Mouse (Mus musculus) fat pad, adult 2 months (tissue): ENCODE data around the gene Tmem87b.
A peak's percentile ranks its signal among the peaks of the same experiment; 100 is the strongest.

Experiments
- DNase-seq: peaks from one replicate; pipeline ENCODE4 v3.0.0-alpha.2; 2011; ENCODE audit warnings: low read depth, low spot score; ENCODE audit errors: extremely low read depth

Tmem87b gene

GRCm38 (mm10) chr2:128818956-128819643 is 1.2 kb downstream of the Tmem87b start:
- peak; percentile 43 for DNase-seq

- DNase-seq = no peak
These were observed 2.7 kb downstream of the Tmem87b start for GRCm38 (mm10) chr2:128820631-128821030.

GRCm38 (mm10) chr2:128823893-128824292 is 6.0 kb downstream of the Tmem87b start:
- DNase-seq = no peak

GRCm38 (mm10) chr2:128827787-128828186 is 9.9 kb downstream of the Tmem87b start:
- no peak for DNase-seq

DNA sequence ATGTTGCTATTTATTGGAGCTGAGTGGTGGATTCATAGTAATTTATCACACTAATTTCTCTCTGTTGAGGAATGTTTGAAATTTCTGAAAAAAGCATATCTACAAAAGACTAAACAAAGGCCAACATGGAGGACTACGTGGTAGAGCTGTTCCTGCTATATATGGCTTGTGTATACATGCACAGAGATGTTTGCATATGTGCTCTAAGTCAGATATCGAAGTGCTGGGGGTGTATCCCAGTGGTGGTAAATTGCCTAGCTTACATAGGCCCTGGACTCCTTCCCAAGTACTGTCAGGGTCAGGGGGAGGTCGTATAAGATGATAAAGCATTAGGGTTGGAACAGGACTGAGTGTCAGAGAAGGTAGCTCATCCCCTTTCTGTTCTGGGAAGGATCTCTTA is 14.7 kb downstream of the Tmem87b start:
- DNase-seq = no peak

DNA sequence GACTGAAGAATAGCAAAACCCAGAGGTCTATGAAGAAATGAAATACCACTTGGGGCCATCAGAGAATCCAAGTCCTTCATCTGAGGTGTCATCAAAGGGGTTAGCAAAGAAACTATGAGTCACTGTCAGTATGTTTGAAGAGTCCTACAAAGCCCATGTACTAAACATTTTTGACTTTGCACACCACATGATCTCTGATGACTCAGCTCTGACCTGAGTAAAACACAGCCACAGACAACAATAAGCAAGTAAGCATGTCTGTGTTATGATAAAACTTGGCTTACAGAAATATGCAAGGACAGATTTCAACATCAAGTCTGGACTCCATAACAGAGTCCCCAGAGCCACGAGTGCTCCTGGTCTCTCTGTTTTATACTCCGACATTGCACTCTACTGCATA is 15.1 kb downstream of the Tmem87b start:
- DNase-seq = no peak

DNA sequence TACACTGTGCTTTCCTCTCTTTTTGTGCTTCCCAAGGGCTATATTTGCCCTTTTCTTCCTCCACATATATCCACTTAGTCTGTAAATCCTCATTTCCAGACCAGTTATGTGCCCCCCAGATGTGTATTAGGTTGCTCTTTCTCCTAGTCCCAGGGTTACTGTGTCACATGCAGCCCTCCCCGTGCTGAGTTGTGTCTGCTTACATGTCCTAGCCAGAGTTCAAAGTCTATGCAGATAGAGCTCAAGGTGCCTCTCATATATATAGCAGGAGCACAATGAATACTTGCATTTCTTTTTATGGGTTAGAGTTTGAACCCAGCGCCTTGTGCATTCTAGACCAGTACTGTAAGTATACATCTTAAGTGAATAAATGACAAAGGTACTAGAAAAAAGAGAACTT is 15.5 kb downstream of the Tmem87b start:
- no peak for DNase-seq

GRCm38 (mm10) chr2:128837531-128837930 is 19.6 kb downstream of the Tmem87b start:
- DNase-seq = no peak

DNA sequence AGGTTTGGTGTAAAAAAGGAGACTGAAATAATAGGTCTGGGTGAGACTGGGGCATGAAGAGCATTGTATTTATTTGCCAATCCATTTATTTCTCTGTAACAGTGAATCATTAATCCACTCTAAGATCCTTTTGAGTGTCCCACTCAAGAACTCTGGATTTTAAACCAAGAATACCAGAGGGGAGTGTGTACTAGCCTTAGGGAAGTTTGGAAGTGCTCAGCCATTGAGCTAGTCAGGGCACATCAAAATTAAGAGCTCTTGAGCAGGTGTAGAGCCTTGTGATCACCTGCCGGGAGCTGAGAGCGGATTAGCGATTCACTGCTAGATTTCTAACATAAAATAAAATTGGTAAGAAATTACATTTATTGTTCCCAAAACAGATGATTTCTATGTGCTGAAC is 20.7 kb downstream of the Tmem87b start:
- DNase-seq = no peak

DNA sequence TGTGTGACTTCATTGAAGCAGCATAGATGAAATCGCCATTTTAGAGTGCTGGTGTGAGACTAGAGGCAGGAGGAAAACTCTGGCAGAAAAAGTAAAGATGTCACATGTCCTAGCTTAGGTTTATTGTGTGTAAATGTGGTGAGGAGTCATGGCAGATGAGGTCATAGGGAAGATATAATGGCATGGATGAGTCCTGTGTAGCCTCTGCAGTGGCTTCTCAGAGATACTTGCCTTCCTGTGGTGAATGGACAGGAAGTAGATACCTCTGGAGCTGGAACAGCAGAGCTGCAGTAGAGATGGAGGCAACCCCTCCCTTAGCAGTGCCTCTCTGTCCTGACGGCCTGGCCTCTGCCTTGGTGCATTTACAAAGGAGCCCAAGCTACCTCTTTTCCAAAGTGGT is 21.6 kb downstream of the Tmem87b start:
- DNase-seq = no peak

GRCm38 (mm10) chr2:128842437-128842836 is 24.5 kb downstream of the Tmem87b start:
- no peak for DNase-seq

DNA sequence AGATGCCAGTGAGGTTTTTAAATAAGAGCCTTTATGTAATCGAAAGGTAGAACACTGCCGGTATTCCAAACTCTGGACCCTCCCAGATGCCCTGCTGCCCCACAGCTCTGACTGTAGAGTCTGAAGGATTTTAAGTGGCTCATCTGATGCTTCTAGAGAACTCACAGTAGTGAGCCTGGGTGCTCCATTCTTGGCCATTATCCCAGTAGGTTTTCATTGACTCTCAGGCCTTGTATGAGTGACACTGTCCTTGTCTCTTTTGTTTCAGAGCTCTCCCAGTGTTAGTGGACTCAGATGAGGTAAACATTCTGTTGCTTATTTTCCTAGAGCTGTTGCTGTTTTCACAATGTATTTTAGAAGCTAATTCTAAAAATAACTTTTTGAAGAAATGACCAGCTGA is 32.1 kb downstream of the Tmem87b start:
- DNase-seq = no peak

- no peak for DNase-seq
These were observed 38.8 kb downstream of the Tmem87b start for GRCm38 (mm10) chr2:128856673-128857072.

DNA sequence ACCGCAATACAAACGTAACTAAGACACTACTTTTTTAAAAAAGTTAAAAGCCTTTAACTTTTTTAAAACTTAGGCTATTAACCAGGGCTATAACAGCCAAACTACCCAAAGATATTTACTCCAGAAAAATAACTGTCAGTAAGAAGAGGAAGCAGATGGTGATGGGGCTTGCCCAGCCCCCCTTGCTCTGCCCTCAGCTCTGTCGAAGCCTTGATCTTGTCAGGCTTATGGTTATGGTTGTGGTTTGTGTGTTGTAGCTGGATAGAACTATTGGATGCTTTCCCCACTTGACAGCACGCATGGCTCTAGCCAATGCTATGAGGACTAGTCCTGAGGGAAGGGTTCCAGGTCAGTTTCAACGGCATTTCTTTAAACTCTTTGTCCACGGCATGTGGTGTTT is 41.0 kb downstream of the Tmem87b start:
- no peak for DNase-seq

GRCm38 (mm10) chr2:128859861-128860260 is 41.9 kb downstream of the Tmem87b start:
- no peak for DNase-seq

DNA sequence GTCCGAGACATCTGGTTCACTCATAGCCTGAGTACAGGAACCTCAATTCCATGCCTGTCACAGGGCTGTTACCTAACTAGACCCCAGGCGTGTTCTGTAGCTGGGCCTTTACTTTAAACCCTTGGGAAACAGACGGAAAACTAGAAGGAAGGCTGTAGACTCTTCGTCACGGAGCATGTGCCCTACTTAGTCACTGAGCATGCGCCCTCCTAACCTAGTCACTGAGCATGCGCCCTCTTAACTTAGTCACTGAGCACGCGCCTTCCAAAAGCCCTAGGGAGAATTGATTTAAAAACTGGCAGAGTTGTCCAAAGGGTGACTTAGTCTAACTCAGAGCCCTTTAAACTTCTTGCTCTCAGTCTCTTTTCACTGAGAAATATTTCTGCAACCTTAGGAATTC is 44.7 kb downstream of the Tmem87b start, which contains the start of gene Fbln7:
Gene Fbln7, plus strand, starts transcription at position 346 of the 400 bp plus-strand sequence.
- no peak for DNase-seq

- no peak for DNase-seq
These were observed 45.9 kb downstream of the Tmem87b start for GRCm38 (mm10) chr2:128863777-128864331.

GRCm38 (mm10) chr2:128865061-128865460 is 47.1 kb downstream of the Tmem87b start:
- DNase-seq = no peak

DNA sequence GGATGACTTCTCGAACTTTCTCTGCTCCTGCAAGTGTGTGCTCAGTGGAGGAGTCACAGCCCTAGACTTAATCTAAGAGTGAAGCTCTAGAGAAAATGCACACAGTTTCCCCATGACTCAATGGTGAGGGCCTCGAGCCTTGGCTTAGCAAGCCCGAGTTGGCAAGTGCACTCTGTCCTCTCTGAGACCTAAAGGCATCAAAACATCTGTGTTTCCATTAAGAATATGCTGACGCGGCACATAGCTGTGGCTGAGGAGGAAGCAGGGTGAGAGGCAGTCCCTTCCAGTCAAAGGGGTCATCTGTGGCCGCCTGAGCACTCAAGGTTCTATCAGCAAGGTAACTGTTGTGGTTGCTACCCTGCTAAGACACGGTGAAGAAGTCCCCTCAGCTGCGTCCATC is 53.7 kb downstream of the Tmem87b start:
- peak; percentile 45 for DNase-seq

- DNase-seq = no peak
These were observed 54.3 kb downstream of the Tmem87b start for GRCm38 (mm10) chr2:128872256-128872655.

DNA sequence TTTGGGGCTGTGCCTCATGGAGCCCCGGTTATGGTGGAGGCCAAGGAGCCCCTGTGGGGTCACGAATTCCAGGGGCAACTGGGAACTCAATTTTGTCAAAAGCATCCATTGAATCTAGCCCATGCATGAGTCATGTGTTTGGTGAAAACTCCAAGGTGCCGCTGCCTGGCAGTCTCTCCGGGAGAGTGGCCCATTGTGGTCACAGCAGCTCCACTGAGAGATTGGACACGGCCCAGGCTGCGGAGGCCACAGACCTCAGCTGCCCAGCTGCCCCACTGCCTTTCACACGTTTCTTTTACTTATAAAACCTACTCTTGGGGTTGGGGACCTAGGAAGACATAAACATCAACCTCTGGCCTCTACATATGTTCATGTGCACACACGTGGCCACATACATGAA is 57.6 kb downstream of the Tmem87b start:
- DNase-seq = no peak

GRCm38 (mm10) chr2:128881236-128881635 is 63.3 kb downstream of the Tmem87b start:
- no peak for DNase-seq
